Mouse (Mus musculus): ENCODE measurements around the gene Dhx35. TPM values are rescaled to one million over a fixed set of nuclear protein-coding genes. Genes with fewer than 3 reads are reported as not detected.

The Dhx35 gene
- total RNA-seq, 1 experiment, result 25.5 TPM

GRCm38 (mm10) chr2:158760231-158760630 is 34.4 kb upstream of the Dhx35 start:
- DNase-seq (ENCODE audit: low read depth, low spot score), result no peak
- in situ Hi-C loops (cut with MboI; ENCODE audit: low sequenced_read_pairs in 2 of 2, unreplicated experiment in 2 of 2), result no loop called here
- no peaks in the 10 kb centered on the region for H3K36me3 ChIP-seq (ENCODE audit: control insufficient read depth, insufficient read depth, low read length, poor library complexity, severe bottlenecking)
- no peaks in the 10 kb centered on the region for H3K9me3 ChIP-seq (ENCODE audit: control insufficient read depth, insufficient read depth, low read depth, low read length)
- no peak overlapping the region for H3K4me3 ChIP-seq (ENCODE audit: insufficient read depth in 1 of 2, low read depth in 1 of 2, low read length in 2 of 2, poor library complexity in 1 of 2, severe bottlenecking in 1 of 2)
- H3K27ac ChIP-seq (ENCODE audit: insufficient read depth, low read depth, low read length, poor library complexity, severe bottlenecking), result no peak overlapping the region
- no peaks in the 10 kb centered on the region for H3K4me1 ChIP-seq (ENCODE audit: control insufficient read depth in 2 of 2, insufficient read depth in 2 of 2, low read length in 2 of 2, poor library complexity in 1 of 2)
- H3K9ac ChIP-seq (ENCODE audit: insufficient read depth, low read depth, low read length, poor library complexity, severe bottlenecking), result no peak overlapping the region
- TF ChIP-seq ZC3H11A (IDR thresholded peaks at IDR 0.05; ENCODE audit: borderline replicate concordance, low read depth, low read length) (no peak), ZNF384 (IDR thresholded peaks at IDR 0.05; ENCODE audit: low read depth, low read length) (no peak), MAFK (IDR thresholded peaks at IDR 0.05; ENCODE audit: insufficient read depth, low read depth, low read length) (no peak), HCFC1 (IDR thresholded peaks at IDR 0.05; ENCODE audit: borderline replicate concordance, insufficient read depth, low read length) (no peak), CHD2 (IDR thresholded peaks at IDR 0.05; ENCODE audit: low read depth, low read length) (no peak)

- no peaks in the 10 kb centered on the region for H3K36me3 ChIP-seq (ENCODE audit: control insufficient read depth, insufficient read depth, low read length, poor library complexity, severe bottlenecking)
- TF ChIP-seq ZC3H11A (IDR thresholded peaks at IDR 0.05; ENCODE audit: borderline replicate concordance, low read depth, low read length), result no peak
- TF ChIP-seq ZNF384 (IDR thresholded peaks at IDR 0.05; ENCODE audit: low read depth, low read length), result no peak
- no peak for TF ChIP-seq CHD2 (IDR thresholded peaks at IDR 0.05; ENCODE audit: low read depth, low read length)
- no peak for TF ChIP-seq MAFK (IDR thresholded peaks at IDR 0.05; ENCODE audit: insufficient read depth, low read depth, low read length)
- TF ChIP-seq HCFC1 (IDR thresholded peaks at IDR 0.05; ENCODE audit: borderline replicate concordance, insufficient read depth, low read length), result no peak
- no peak overlapping the region for H3K9ac ChIP-seq (ENCODE audit: insufficient read depth, low read depth, low read length, poor library complexity, severe bottlenecking)
- DNase-seq (ENCODE audit: low read depth, low spot score), result no peak
- H3K9me3 ChIP-seq (ENCODE audit: control insufficient read depth, insufficient read depth, low read depth, low read length), result no peaks in the 10 kb centered on the region
- H3K4me1 ChIP-seq (ENCODE audit: control insufficient read depth in 2 of 2, insufficient read depth in 2 of 2, low read length in 2 of 2, poor library complexity in 1 of 2), result 0 out of 4 replicates have a peak, but pooled peaks cover 0 to under 1% of the 10 kb centered on the region in 2 experiments
- in situ Hi-C loops (cut with MboI; ENCODE audit: low sequenced_read_pairs in 2 of 2, unreplicated experiment in 2 of 2), result no loop called here
- no peak overlapping the region for H3K27ac ChIP-seq (ENCODE audit: insufficient read depth, low read depth, low read length, poor library complexity, severe bottlenecking)
- H3K4me3 ChIP-seq (ENCODE audit: insufficient read depth in 1 of 2, low read depth in 1 of 2, low read length in 2 of 2, poor library complexity in 1 of 2, severe bottlenecking in 1 of 2), result no peak overlapping the region
These were observed 32.3 kb upstream of the Dhx35 start for GRCm38 (mm10) chr2:158762339-158762738.

DNA sequence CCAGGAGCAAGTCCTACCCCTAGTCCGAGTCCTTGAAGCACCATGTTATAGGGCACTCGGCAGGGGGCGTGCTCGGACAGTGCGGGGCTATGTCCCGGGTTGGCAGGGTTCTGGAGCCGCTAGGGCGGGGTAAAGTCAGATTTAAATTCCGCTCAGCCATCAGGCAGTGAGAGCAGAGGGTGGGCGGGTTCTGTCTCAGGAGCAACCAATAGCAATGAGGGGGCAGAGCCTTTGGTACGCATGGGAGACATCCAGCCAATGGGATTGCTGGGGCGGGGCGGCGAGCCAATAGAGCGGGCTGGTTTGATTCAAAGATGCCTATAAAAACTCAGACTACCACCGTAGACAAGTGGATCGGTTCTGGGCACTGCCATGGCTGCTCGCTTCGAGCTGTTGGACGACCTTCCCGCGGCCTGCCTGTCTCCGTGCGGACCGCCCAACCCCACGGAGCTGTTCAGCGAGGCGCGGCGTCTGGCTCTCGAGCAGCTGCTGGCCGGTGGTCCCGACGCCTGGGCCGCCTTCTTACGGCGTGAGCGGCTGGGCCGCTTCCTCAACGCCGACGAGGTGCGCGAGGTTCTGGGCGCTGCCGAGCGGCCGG is 26.8 kb upstream of the Dhx35 start, which contains the start of gene Fam83d:
Gene Fam83d, plus strand, starts transcription at position 352 of the 598 bp plus-strand sequence.
- H3K9me3 ChIP-seq (ENCODE audit: control insufficient read depth, insufficient read depth, low read depth, low read length), result no peaks in the 10 kb centered on the region
- peak within 1 kb of the TSS; percentile 90 to 94 for H3K4me3 ChIP-seq (ENCODE audit: insufficient read depth in 1 of 2, low read depth in 1 of 2, low read length in 2 of 2, poor library complexity in 1 of 2, severe bottlenecking in 1 of 2)
- H3K36me3 ChIP-seq (ENCODE audit: control insufficient read depth, insufficient read depth, low read length, poor library complexity, severe bottlenecking), result peaks cover 2% of the 10 kb centered on the region; the same call in 1 of the 2 replicates
- TF ChIP-seq CHD2 (IDR thresholded peaks at IDR 0.05; ENCODE audit: low read depth, low read length), result peak; percentile 82; the same call in 1 of the 2 replicates
- TF ChIP-seq ZC3H11A (IDR thresholded peaks at IDR 0.05; ENCODE audit: borderline replicate concordance, low read depth, low read length), result peak; percentile 32; the same call in 1 of the 2 replicates
- no peak for TF ChIP-seq ZNF384 (IDR thresholded peaks at IDR 0.05; ENCODE audit: low read depth, low read length)
- H3K27ac ChIP-seq (ENCODE audit: insufficient read depth, low read depth, low read length, poor library complexity, severe bottlenecking), result no peak within 1 kb of the TSS
- in situ Hi-C loops (cut with MboI; ENCODE audit: low sequenced_read_pairs in 2 of 2, unreplicated experiment in 2 of 2), result no loop called here
- peak within 1 kb of the TSS; percentile 90 for H3K9ac ChIP-seq (ENCODE audit: insufficient read depth, low read depth, low read length, poor library complexity, severe bottlenecking)
- H3K4me1 ChIP-seq (ENCODE audit: control insufficient read depth in 2 of 2, insufficient read depth in 2 of 2, low read length in 2 of 2, poor library complexity in 1 of 2), result peaks cover 2 to 18% of the 10 kb centered on the region in 2 experiments
- peak; percentile 96 for DNase-seq (ENCODE audit: low read depth, low spot score)

- peaks cover 2 to 18% of the 10 kb centered on the region in 2 experiments for H3K4me1 ChIP-seq (ENCODE audit: control insufficient read depth in 2 of 2, insufficient read depth in 2 of 2, low read length in 2 of 2, poor library complexity in 1 of 2)
- peak overlapping the region; percentile 90 to 94 for H3K4me3 ChIP-seq (ENCODE audit: insufficient read depth in 1 of 2, low read depth in 1 of 2, low read length in 2 of 2, poor library complexity in 1 of 2, severe bottlenecking in 1 of 2)
- in situ Hi-C loops (cut with MboI; ENCODE audit: low sequenced_read_pairs in 2 of 2, unreplicated experiment in 2 of 2), result no loop called here
- H3K36me3 ChIP-seq (ENCODE audit: control insufficient read depth, insufficient read depth, low read length, poor library complexity, severe bottlenecking), result peaks cover 4% of the 10 kb centered on the region; the same call in 1 of the 2 replicates
- no peak for DNase-seq (ENCODE audit: low read depth, low spot score)
- H3K9me3 ChIP-seq (ENCODE audit: control insufficient read depth, insufficient read depth, low read depth, low read length), result no peaks in the 10 kb centered on the region
- TF ChIP-seq MAFK (IDR thresholded peaks at IDR 0.05; ENCODE audit: insufficient read depth, low read depth, low read length) (no peak), HCFC1 (IDR thresholded peaks at IDR 0.05; ENCODE audit: borderline replicate concordance, insufficient read depth, low read length) (no peak), CHD2 (IDR thresholded peaks at IDR 0.05; ENCODE audit: low read depth, low read length) (no peak), ZC3H11A (IDR thresholded peaks at IDR 0.05; ENCODE audit: borderline replicate concordance, low read depth, low read length) (no peak), ZNF384 (IDR thresholded peaks at IDR 0.05; ENCODE audit: low read depth, low read length) (no peak)
- H3K9ac ChIP-seq (ENCODE audit: insufficient read depth, low read depth, low read length, poor library complexity, severe bottlenecking), result peak overlapping the region; percentile 90
- no peak overlapping the region for H3K27ac ChIP-seq (ENCODE audit: insufficient read depth, low read depth, low read length, poor library complexity, severe bottlenecking)
These were observed 26.3 kb upstream of the Dhx35 start for GRCm38 (mm10) chr2:158768350-158768749.
